Mouse (Mus musculus) C2C12 (cell line): ENCODE data around the gene Acoxl.

Source experiments
- CEBPB ChIP-seq: IDR thresholded peaks from one replicate; pipeline ENCODE4 v1.6.1; 2011; ENCODE audit warnings: low read depth, mild to moderate bottlenecking, control low read depth, moderate library complexity
- CTCF ChIP-seq: IDR thresholded peaks from one replicate; pipeline ENCODE4 v1.5.1; 2011; ENCODE audit not compliant: control insufficient read depth, insufficient read depth, insufficient read length
- MAX ChIP-seq: IDR thresholded peaks from one replicate; pipeline ENCODE4 v1.6.1; 2011; ENCODE audit warnings: mild to moderate bottlenecking, control low read depth
- MYOG ChIP-seq: IDR thresholded peaks from one replicate; pipeline ENCODE4 v1.6.1; 2011; ENCODE audit not compliant: control insufficient read depth, insufficient read length; ENCODE audit errors: extremely low read depth
- USF1 ChIP-seq: IDR thresholded peaks from one replicate; pipeline ENCODE4 v1.6.1; 2011; ENCODE audit warnings: low read depth, mild to moderate bottlenecking, control low read depth, moderate library complexity

GRCm38 (mm10) chr2:127983981-127984380 is 145.3 kb downstream of the Acoxl start:
- TF ChIP-seq CTCF (no peak), MYOG (no peak), CEBPB (no peak), MAX (no peak), USF1 (no peak)
